Mouse (Mus musculus) left cerebral cortex, adult 2 months (tissue): Measurements from ENCODE around the gene Clip2. TPM values are rescaled to one million over a fixed set of nuclear protein-coding genes. Genes with fewer than 3 reads are reported as not detected.

Source experiments
- DNase-seq, 2 experiments: peaks; one replicate each; pipeline ENCODE4 v3.0.0; 2021 to 2022; ENCODE audit warnings: low spot score in 2 of 2, mixed read lengths in 1 of 2; ENCODE audit errors: extremely low spot score in 1 of 2
- H3K27ac ChIP-seq: fragments of 200-600 bp; 2 replicates; pipeline ENCODE4 v1.8.1; 2022
- H3K4me3 ChIP-seq: fragments of 200-600 bp; 2 replicates; pipeline ENCODE4 v1.8.1; 2022
- CTCF ChIP-seq: fragments of 200-600 bp; IDR thresholded peaks from 2 replicates; pipeline ENCODE4 v1.8.1; 2022; ENCODE audit warnings: antibody characterized with exemption, mild to moderate bottlenecking, moderate library complexity
- intact Hi-C: fragments of 180-260 bp; cut with DNase I; formaldehyde crosslinking; loops from one replicate; pipeline ENCODE4 v1.15.1; 2025
- total RNA-seq, 2 experiments: library from RNA; stranded (reverse); gene quantifications; 2 replicates each; pipeline ENCODE4 v1.2.3; 2021

Clip2 gene
- total RNA-seq, 2 experiments from 2014 or later = 116 to 123 TPM

DNA sequence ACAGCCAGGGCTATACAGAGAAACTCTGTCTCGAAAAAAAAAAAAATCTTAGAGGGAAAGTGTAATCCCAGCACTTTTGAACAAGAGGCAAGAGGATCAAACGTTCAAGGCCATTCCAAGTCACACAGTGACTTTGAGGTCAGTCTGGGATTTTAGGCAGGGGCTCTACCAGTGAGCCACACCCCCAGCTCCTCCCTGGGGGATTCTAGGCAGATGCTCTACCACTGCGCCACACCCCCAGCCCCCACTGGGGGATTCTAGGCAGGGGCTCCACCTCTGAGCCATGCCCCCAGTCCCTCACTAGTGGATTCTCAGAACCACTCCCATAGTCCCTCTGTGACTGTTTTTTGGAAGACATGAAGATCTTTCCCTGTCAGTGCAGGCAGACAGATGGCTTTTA, 26.9 kb upstream of the Clip2 start:
- Histone ChIP-seq H3K27ac (no peak overlapping the region), H3K4me3 (no peak overlapping the region)
- DNase-seq = no peak
- no peak for TF ChIP-seq CTCF
- intact Hi-C loops = no loop called here

DNA sequence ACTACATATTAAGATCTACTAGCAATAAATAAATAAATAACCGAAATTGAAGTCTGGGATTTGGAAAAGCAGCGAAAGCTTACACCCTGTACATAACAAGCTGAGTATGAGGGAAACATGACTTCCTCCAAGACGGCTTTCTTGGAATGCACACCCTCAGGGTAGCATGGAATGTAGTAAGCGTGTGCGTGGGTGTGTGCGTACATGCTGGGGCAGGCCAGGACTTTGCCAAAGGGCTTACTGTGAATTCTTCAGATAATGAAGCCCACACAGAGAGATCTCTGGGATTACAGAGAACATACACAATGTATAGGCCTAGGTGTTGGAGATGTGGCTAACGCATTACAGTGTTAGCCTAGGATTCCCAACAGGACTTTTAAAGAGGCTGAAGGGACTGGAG, 25.3 kb upstream of the Clip2 start:
- H3K27ac ChIP-seq = no peak overlapping the region
- no peak overlapping the region for H3K4me3 ChIP-seq
- DNase-seq = no peak
- intact Hi-C loops = no loop called here
- no peak for TF ChIP-seq CTCF

DNA sequence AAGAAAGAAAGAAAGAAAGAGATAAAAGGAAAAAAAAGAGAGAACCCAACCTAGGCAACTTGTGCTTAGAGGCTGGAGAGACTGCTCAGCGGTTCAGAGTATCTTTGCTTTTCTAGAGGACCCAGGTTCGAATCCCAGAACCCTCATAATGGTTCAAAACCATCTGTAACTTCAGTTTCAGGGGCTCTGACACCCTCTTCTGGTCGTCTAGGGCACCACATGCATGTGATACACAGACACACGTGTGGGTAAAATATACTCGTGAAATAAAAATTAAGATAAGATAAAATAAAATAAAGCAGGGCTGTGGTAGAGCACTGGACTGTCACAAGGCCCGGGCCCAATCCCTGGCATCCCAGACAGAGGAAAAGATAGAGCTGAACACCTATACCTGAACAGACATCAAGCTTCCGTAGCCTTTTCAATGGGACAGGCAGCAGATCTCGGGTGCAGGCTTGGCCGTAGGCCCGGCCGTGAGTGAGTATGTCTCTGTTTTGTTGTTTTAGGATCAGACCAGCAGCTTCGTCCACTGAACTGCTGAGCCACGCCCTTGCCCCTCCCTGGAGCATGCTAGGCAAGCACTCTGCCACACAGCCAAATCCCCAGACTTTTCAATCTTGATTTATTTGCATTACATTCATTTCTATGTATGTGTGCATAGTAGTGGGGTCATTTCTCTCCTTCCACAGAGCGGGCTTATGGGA, 24.4 kb upstream of the Clip2 start:
- TF ChIP-seq CTCF = peak; percentile 7
- intact Hi-C loops = no loop called here
- H3K27ac ChIP-seq = no peak overlapping the region
- no peak overlapping the region for H3K4me3 ChIP-seq
- DNase-seq = no peak

DNA sequence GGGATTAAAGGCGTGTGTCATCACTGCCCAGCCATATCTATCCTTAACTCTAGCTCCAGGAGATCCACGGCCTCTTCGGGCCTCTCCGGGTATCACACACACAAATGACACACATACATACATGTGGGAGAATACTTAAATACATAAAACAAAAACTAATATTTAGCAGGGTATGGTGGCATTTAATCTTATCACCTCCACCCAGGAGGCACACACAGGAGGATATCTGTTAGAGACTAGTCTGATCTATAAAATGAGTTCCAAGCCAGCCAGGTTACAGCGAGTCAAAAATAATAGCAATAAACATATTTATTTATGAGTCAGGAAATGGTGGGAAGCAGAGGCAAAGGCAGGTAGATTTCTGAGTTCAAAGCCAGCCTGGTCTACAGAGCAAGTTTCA, 23.6 kb upstream of the Clip2 start:
- DNase-seq = no peak
- Histone ChIP-seq H3K4me3 (no peak overlapping the region), H3K27ac (no peak overlapping the region)
- intact Hi-C loops = no loop called here
- no peak for TF ChIP-seq CTCF

DNA sequence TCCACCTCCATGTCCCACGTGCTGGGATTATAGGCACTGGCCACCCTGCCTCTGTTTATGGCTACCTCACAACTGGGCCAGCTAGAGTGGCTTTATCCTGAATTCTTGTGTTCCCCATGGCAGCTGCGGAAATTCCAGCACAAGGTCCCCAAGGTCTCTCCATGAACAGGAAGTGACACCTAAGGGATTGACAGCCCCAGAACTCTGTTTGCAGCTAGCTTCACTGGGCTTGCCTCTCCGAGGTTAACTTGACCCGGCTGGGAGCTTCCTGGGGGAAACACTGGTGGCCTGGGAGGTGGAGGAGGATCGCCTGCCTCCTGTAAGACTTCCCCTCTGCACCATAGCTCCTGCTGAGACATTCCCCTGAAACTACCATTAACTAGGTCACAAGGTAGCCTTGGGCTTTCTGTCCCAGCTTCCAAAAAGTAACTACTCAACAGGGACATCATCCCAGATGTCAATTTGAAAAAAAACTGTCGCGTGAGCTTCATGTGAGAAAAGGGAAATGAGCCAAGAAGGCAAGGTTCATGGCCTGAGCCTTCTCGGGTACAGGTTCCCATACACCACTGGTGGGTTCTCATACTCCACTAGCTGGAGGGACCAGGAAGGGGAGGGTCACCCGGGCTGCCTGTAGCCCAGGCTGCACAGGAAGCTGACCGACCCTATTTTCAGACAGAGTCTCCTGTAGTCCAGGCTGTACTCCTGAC, 20.4 kb upstream of the Clip2 start:
- DNase-seq = no peak
- peak overlapping the region; percentile 2 for H3K27ac ChIP-seq
- no peak for TF ChIP-seq CTCF

DNA sequence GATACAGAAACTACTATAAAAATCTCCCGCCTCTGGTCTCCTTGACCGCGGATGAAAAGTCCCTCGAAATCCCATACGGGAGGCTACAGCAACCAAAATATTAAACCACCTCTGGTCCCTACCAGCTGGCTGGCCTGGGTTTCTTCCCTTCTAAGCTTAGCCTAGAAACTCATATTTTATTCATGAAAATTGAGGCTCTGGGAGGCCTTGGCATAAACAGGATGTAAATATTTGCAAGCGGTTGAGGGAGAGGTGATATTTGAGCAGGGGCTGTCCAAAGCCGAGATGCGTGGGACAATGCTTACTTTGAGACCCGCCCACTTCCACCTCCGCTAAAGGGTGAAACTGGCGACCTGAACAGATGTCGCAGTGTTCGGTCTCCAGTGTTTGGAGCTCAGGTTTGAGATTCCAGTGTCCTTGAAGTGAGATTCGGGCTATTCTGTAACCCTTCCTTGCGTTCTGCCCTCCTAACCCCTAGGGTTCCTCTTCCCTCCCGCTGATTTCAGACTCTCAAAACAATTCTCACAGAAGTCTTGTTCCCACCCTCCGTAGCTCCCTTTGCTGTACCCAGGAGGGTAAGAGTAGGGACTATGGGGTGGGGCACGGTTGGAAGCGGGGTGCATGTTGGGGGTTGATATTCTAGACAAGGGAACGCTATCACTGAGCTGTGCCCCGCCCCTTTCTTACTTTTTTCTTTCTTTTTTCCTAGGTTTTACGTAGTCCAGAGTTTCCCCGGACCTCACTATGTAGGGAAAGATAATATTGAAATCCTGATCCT, 19.7 kb upstream of the Clip2 start:
- peak; percentile 33 to 38 for DNase-seq
- Histone ChIP-seq H3K27ac (peak overlapping the region; percentile 74), H3K4me3 (peak overlapping the region; percentile 55)
- TF ChIP-seq CTCF = no peak
- intact Hi-C loops = loop anchor here (1.0 kb wide), 1 partner anchor 20 kb away; the partner anchor contains the start of gene Clip2

More for the DNA sequence above, 20.4 kb upstream of the Clip2 start:
- intact Hi-C loops = loop anchor here (1.0 kb wide), 1 partner anchor 20 kb away; the partner anchor contains the start of gene Clip2
- H3K4me3 ChIP-seq = peak overlapping the region; percentile 55; the same call in 1 of the 2 replicates

DNA sequence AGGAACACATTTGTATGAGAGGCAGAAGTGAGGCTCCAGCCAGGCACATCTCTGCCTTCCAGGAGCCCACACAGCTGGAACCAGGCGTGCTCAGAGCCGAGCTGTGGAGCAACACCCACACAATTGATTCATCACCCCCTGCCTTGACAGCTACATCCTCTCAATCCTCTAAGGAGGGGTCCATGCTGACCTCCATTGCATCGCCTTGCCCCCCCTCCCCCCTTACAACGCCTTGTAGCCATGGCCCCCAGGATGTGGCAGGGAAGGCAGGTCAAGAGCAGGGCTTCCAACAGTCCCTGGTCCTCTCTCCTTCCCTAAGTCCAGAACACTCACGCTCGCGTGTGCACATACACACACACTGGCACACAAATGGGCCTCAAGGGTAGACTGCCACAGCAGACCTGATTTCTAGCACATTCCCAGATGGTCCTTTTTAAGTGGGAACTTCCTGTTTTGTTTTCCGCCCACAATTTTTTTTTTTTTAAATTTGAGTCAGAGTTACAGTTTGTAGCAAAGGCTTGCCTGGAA, 16.8 kb upstream of the Clip2 start:
- TF ChIP-seq CTCF = no peak
- no peak for DNase-seq
- no peak overlapping the region for H3K4me3 ChIP-seq
- H3K27ac ChIP-seq = peak overlapping the region; percentile 40
- intact Hi-C loops = loop anchor here (2.0 kb wide), 1 partner anchor 14 kb away; no protein-coding TSS in a partner anchor

DNA sequence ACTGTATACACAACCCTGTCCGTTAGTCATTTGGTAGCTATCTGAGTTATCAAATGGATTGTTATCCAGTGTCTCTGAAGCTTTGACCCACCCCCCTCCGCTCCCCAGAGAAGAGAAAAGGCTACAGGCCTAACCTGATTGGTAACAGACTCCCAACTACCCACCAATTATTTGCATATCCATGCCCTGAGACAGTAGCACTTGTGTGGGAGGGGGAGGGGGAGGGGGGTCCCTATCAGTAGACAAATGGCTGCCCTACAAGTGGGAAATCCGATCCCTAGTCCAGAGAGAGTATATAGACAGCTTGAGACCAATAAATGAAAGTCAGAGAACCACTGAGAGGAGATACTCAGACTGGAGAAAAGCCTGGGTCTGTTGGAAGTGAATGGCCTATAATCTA, 15.8 kb upstream of the Clip2 start:
- intact Hi-C loops = loop anchor here (2.0 kb wide), 1 partner anchor 13 kb away; no protein-coding TSS in a partner anchor
- no peak for DNase-seq
- no peak overlapping the region for H3K4me3 ChIP-seq
- no peak overlapping the region for H3K27ac ChIP-seq
- no peak for TF ChIP-seq CTCF

DNA sequence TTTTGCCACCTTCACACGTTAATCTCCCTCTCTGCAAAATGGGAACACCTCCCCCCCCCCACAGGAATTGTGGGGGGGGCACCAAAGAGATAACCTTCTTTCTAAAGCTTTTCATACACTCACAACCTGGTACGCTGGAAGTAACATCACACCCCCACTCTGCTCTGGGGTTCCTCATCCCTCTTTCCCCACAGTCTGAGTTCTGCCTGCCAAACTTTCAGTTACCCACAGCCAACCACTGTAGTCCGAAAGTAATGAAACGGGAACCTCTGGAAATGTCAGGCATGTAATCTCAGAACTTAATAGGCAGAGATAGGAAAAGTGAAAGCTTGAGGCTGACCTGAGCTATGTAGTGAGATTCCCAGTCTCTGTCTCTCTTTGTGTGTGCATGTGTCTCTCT, 15.2 kb upstream of the Clip2 start:
- DNase-seq = no peak
- Histone ChIP-seq H3K4me3 (no peak overlapping the region), H3K27ac (no peak overlapping the region)
- intact Hi-C loops = no loop called here
- TF ChIP-seq CTCF = no peak

DNA sequence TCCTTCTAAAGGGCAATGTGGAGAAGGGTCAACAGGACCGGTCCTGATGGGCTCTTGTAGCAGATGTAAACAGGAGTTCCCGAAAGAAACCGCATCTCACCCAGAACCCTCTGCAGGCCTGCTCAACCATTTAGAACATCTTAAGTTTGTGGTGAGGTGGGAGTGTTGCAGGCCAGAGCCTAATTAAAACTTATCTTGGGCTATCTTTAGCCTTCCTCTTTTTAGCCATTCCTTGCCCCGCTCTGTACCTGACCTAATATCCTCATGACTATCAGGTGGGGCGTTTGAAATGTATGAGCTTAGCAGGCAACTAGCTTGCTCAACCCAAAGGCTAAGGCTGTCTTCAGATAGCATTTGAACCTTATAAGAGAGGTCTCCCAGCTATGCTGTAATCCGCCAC, 13.5 kb upstream of the Clip2 start:
- Histone ChIP-seq H3K4me3 (no peak overlapping the region), H3K27ac (no peak overlapping the region)
- TF ChIP-seq CTCF = no peak
- intact Hi-C loops = no loop called here
- no peak for DNase-seq

DNA sequence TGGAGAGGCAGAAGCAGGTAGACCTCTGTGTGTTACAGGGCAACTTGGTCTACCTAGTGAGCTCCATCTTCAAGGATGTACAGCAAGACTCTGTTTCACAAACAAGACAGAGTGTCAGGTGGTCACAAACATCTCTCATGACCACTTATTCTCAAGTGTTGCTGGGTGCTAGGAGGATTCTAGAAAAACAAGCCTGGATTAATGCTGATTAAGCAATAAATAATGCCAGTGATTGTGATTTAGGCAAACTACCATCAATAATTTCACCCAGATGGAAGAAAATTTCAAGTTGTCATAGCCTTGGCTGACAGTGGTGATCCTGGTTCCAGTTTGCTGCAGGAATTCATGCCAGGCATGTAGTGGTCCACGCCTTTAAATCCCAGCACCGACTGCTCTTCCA, 12.0 kb upstream of the Clip2 start:
- DNase-seq = no peak
- TF ChIP-seq CTCF = no peak
- intact Hi-C loops = no loop called here
- no peak overlapping the region for H3K4me3 ChIP-seq
- H3K27ac ChIP-seq = no peak overlapping the region
